Mouse (Mus musculus): Measurements from ENCODE around the gene 4930544G11Rik. TPM values are rescaled to one million over a fixed set of nuclear protein-coding genes. Genes with fewer than 3 reads are reported as not detected.

Gene 4930544G11Rik
- not detected for total RNA-seq (2021)

DNA sequence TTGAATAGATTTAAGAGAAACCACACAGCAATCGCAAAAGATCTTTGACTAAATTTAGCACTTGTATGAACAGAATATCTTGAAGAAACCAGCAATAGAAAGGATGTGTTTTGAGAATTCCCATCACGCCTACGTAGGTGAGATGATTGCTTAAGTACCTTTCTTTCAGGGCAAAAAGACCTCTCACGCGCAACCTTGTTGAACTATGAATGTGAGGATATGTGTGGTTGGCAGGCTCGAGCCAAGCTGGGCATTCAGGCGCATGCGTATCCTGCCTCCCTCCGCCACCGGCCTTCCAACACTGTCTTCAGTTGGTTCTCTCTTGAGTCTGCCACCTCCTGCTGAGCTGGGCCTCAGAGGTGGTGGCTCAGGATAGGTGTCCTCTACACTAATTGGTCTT, at the start of gene 4930544G11Rik:
Gene 4930544G11Rik (plus strand): TSS at position 301 of the 400 bp plus-strand sequence.
- intact Hi-C loops (cut with DNase I) = no loop called here
- DNase-seq (ENCODE audit: low spot score in 2 of 2) = no peak

DNA sequence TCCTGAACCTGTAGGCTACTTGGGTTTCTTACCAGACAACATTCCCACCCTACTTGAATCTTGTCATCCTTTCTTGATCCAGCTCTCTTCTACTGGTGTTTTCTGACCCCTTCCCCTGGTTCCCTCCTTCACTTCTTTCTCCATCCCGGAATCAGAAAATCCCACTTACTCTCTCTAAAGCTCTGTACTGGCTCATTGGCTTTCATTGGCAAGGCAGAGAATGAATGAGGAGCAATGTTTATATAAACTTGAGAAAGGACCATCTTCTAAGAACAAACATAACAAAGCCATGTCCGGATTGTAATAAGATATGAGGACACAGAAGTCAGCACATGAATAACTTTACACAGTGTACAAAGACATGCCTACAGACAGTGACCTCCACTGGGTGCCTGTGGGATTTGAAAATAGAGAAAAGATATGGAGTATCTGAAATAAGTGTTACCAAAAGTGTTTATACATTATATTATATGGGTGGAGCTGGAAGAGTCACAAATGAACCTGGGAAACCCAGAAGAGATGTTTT, 45.7 kb upstream of the 4930544G11Rik start:
- DNase-seq (ENCODE audit: low spot score in 2 of 2) = no peak
- intact Hi-C loops (cut with DNase I) = no loop called here

DNA sequence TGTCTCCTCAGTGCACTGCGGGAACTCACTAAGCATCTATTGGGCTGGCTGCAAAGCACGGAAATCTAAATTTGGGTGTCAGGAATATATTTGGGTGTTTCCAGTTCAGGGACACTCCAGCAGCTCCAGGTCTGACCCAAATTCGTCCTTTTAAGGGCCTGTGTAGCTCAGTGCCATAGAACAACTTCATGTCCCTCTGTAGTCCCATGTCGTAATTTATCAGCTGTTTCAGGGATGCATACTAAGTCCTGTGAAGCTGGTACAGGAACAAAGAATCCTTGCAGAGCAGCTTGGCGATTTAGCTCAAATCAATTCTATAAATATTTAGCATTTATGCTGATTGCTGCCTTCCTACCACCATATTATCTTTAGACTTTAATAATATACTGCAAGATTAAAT, 37.0 kb upstream of the 4930544G11Rik start:
- peak in 1 of 2 experiments; percentile 4 for DNase-seq (ENCODE audit: low spot score in 2 of 2)
- intact Hi-C loops (cut with DNase I) = no loop called here

DNA sequence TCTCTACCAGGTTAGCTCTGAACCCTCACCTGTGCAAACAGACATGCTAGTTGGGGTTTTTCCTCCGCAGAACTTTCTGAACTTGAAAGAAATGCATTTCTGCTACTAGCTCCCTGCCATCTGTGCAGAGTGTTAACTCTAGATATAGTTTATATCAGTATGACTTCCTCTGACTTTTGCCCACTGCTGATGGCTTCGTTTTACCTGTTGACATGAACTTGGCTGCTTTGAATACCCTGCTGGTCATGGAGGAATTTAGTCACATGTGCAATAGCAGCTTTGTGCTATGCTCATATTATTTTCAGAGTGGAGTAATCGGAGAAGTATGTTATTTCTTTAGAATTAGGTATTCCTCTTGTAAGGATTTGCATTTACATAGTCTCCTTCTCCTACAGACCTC, 30.7 kb upstream of the 4930544G11Rik start:
- no peak for DNase-seq (ENCODE audit: low spot score in 2 of 2)
- intact Hi-C loops (cut with DNase I) = no loop called here

DNA sequence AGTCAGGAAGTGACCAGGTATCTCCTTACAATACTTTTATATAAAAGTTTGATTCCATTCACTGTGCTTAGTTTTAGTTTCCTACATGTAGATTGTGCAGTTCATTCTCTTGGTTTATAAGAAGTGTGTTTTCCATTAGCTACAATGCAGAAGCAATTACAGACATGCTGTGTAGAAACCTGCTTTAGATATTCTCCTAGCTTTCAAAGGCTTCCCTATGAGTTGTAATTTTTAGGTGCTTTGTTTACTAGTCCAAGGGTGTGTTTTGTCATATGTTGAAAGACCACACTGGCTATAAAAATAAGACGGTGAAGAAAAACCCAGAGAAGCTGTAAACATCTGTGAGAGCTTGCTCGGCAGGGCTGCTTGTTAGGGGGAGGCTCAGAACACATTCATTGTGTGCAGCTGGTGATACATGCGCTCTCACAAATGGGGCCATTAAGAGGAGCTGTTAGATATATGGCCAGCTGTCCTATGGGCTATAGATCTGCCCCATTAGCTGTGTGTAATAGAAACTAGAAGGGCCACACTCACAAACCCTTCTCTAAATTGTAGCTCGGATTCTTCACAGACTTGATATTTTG, 28.8 kb upstream of the 4930544G11Rik start:
- DNase-seq (ENCODE audit: low spot score in 2 of 2) = no peak
- intact Hi-C loops (cut with DNase I) = no loop called here

DNA sequence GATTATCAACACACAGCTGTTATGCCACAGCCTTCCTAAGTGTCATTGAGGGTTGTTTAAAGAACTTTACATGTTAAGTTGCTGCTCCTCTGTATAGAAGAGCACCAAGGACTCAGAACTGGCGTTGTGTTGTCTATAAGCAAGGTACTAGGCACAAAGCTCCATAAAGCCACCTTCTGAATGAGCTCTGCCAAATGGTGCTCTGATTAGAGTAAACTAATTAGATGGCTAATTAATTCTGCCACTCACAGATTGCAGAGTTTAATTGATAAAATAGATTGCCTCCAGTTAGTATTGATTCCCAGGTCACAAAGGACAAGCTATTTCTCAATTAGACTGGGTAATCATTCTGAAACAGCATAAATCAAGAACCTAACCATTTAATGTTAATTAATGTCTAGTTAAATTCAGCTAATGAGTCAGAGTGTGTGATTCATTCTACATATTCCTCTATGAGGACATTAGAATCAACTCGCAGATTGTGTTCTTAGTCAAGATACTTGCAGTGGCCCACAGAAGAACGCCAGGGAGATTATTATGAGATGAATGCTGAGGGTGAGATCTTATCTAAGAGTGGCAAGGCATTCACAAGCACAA, 26.6 kb upstream of the 4930544G11Rik start:
- intact Hi-C loops (cut with DNase I) = no loop called here
- no peak for DNase-seq (ENCODE audit: low spot score in 2 of 2)

DNA sequence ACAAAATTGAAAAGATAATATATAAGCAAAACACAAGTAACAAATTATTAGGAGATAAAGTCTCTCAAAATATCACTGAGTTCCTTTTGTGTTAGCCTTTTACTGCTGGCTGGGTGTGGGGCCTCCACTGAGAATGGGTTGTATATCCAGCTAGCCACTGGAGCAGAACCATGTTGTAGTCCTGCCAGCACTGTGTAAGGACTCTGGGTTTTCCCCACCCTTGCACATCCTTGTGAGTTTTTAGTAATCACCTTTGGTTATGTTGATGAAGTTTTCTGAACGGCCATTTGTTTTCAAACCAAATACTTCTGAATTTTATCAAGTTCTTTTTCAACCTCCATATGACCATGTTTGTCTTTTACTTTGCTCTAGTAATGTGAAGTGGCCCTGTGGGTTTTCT, 21.9 kb upstream of the 4930544G11Rik start:
- intact Hi-C loops (cut with DNase I) = no loop called here
- DNase-seq (ENCODE audit: low spot score in 2 of 2) = no peak

DNA sequence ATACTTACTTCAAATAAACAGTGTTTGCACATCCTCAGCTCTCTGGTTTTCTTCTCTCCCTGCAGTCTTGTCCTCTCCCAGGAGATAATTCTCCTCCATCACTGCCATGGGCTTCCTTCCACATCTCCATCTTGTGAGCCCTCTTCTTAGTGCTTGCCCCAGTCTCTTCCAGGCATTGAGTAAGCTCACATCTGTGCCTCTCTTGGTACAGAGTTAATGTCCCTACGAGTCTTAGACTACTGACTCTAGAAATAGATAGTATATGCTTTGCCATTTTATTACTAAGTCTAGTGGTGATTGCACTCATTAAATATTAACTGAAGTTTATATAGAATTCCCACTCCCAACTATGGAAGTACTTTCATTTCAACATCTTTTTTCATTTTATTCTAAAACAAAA, 19.6 kb upstream of the 4930544G11Rik start:
- DNase-seq (ENCODE audit: low spot score in 2 of 2) = no peak
- intact Hi-C loops (cut with DNase I) = no loop called here

DNA sequence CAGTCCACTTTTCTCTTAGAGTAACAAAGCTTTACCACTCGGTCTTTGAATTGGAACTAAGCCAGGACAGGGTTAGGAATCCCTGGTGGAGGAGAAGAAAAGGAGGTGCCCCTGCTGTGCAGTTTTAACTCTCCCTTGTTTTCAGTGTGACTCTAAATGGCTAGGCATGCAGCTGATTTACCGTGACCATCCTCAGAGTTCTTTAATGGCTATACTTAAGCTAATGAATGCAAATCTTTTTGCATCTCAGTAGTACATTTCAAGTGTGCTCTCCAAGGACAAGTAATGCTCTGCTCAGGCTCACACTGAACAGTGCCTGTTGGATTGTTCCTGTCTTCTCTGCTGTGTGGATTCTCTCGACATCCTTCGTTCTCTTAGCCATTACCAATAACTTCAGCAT, 19.2 kb upstream of the 4930544G11Rik start:
- intact Hi-C loops (cut with DNase I) = no loop called here
- no peak for DNase-seq (ENCODE audit: low spot score in 2 of 2)

DNA sequence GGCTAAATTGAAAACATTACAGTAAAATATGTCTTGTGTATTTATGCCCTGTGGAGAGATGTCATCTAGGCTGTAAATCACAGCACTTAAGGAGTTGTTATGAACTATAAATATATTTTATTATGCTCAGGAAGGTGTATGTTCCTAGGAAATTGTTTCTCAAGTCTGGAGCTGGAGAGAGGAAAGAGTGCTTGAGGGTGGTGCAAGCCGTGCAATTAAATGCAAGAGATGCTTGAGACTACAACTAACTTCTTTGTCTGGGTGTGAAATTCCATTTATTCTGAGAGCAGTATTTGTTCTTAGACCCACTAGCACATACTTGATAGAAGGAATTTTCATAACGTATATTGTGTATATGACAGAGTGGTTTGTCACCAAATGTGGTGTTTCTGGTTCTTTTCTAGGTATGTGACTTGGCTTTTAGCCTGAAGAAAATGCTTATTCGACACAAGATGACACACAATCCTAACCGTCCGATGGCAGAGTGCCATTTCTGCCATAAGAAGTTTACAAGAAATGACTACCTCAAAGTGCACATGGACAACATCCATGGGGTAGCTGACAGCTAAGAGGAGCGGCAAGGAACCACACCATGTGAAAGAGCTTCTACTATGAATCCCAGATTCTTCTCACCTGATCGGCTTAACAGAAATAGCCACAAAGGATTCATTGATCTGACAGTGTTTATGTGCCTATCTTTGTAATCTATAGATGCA, 16.7 kb upstream of the 4930544G11Rik start:
- intact Hi-C loops (cut with DNase I) = no loop called here
- DNase-seq (ENCODE audit: low spot score in 2 of 2) = no peak

DNA sequence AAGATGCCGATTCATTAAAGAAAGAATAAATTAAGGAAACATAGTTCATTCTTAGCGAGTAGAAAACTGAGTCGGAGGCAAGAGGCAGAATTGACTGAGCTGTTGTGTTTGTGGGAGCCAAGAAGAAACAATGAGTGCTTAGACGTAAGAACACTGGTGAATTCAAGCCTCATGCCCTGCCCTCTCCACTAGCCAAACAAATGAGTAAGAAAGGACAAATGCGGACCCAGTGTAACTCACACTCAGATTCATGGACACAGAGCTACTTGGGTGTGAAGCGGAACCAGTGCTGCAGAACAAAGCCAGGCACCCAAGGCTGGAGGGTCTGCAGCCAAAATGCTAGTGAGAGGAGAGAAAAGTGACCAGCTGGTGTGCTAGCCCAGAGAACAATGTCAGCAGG, 1.9 kb upstream of the 4930544G11Rik start:
- intact Hi-C loops (cut with DNase I) = no loop called here
- no peak for DNase-seq (ENCODE audit: low spot score in 2 of 2)

DNA sequence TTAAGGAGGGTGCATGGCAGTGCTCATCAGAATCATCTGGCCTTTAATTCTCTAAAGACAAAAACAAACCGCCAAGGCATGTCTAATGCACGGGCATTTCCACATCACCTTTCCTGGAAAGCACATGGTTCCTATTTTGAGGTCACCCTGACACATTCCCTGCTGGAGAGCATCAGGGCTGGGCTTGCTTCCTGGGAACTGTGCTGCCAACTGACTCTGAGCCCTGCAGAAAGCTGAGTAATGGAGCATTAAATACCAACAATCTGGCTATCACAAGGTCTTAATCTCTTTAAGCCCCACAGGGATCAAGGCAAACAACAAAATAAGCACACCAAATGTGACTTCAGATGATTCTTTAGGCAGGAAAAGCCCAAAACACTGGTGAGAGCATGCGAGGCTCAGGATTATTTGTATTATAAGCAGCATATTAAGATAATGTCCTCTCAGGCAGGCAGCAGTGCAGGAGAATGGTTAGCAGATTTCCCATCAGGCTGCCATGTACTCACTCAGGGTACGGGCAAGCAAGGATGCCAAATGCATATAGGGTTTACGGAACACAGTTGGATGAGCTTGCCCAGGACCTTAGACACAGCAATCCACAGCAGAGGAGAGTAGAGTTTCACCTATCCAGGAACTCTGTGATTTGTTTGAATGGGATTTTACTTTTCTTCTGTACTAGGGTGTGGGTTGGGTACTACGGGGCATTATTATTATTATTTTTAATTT, 17.1 kb downstream of the 4930544G11Rik start:
- intact Hi-C loops (cut with DNase I) = no loop called here
- DNase-seq (ENCODE audit: low spot score in 2 of 2) = no peak

DNA sequence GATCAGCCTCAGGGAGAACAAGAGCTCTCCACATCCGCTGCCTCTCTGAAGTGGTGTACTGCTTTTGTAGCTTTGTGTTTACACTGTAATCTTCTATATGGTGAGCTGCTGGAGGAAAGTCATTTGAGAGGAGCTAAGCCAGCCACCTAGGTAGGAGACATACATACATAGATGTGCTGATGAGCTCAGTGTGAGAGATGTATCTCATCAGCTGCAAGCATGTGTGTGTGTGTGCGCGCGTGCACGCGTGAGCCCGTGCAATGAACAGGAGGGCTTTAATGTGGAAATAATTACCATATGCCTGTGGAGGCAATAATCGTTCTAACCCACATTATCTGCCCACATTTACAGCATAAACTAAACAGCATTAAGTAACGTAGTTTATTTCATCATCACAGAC, 18.0 kb downstream of the 4930544G11Rik start:
- intact Hi-C loops (cut with DNase I) = no loop called here
- no peak for DNase-seq (ENCODE audit: low spot score in 2 of 2)

DNA sequence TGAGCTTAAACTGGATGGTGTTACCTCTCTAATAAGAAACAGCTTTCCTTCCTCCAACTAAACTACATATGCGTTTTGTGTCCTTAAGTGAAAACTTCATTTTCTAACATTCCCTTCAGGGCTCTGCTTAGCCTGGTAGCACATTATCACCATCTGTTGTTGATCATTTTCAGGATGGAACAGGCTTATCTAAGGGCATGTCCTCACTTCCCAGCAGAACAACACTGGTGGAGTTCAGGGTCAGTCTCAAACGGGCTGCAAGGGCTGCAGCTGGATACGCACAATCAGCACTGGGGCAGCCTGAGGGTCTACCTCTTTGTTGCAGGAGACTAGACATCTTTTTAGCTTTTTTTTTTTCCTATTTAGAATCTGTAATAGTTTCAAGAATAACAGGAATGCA, 39.7 kb downstream of the 4930544G11Rik start:
- intact Hi-C loops (cut with DNase I) = no loop called here
- no peak for DNase-seq (ENCODE audit: low spot score in 2 of 2)

DNA sequence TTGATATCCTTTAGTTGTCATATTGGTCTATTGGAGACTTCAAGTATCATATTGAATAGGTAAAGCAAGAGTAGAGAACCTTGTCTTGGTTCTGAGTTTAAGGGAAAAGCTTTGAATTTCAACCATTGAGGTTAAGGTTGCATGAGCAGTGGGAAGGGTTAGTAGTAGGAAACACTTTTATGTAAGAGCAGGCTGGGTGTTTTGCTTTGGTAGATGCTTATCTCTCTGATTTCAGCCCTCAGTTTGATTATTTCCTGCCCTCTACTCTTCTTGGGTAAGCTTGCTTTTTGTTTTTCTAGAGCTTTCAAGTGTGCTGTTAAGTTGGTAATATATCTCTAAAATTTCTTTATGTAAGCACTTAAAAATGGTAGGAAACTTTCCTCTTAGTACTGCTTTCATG, 45.9 kb downstream of the 4930544G11Rik start:
- intact Hi-C loops (cut with DNase I) = no loop called here
- no peak for DNase-seq (ENCODE audit: low spot score in 2 of 2)

Other genes starting within 250 kb of the 4930544G11Rik start
- gene Prdm5, start 173.6 kb upstream of the 4930544G11Rik start, total RNA-seq (2021) = 1 to 10 TPM; 3.9 to 4.8 TPM